Mouse (Mus musculus) bone marrow macrophage, adult 2 months (primary cell): ENCODE measurements at regions not wholly inside any gene's neighbourhood (a gene's known extent, or its start where the extent isn't known, plus 50 kb on each side); places are given as distances from the start of the nearest gene placed in this dataset.

Source experiments
- CTCF ChIP-seq: IDR thresholded peaks from 2 replicates; pipeline ENCODE4 v1.5.1; 2012; ENCODE audit warnings: low read depth, mild to moderate bottlenecking, low read length, moderate library complexity
- POLR2A ChIP-seq: IDR thresholded peaks from 2 replicates; pipeline ENCODE4 v1.6.1; 2012; ENCODE audit warnings: mild to moderate bottlenecking, low read depth, low read length, borderline replicate concordance

- TF ChIP-seq CTCF (no peak), POLR2A (no peak)
Measured at GRCm38 (mm10) chr17:63786444-63786843, 76.4 kb upstream of the Fer start.
